Comparison of ENCODE assay signal across 13 mouse cellular contexts in genomic region chr11:17086106-17086505, GRCm38 (mm10). TPM values are rescaled to one million over a fixed set of nuclear protein-coding genes. Genes with fewer than 3 reads are reported as not detected.
DNase-seq lines count a peak whose midpoint lies in the region; ATAC-seq and TF ChIP-seq lines count a peak whose summit lies in the region.
"Had no signal": no experiment of that assay in that cellular context is flagged by ENCODE, and none has a peak within 500 bp of the region (broad histone marks: within the 10 kb centered on the region; RNA-seq: fewer than 3 reads in every experiment).

No protein-coding gene starts in this region.

- no peak overlapping the region for H3K9ac ChIP-seq in heart, embryonic 16.5 days (ENCODE audit: low read length)
- H3K9ac ChIP-seq: heart, embryonic 13.5 days; limb, embryonic 15.5 days had no signal

- no peaks in the 10 kb centered on the region for H3K27me3 ChIP-seq in heart, embryonic 16.5 days (ENCODE audit: control insufficient read depth, insufficient read depth, low read length)
- H3K27me3 ChIP-seq: heart, embryonic 13.5 days; limb, embryonic 15.5 days had no signal

- H3K27ac ChIP-seq in heart, embryonic 16.5 days (ENCODE audit: low read length), result no peak overlapping the region
- H3K27ac ChIP-seq in bone marrow macrophage, adult 2 months (ENCODE audit: insufficient read depth, low read depth, low read length), result peak overlapping the region; percentile 17; the same call in 1 of the 2 replicates
- H3K27ac ChIP-seq: forebrain, embryonic 10.5 days; heart, embryonic 13.5 days; limb, embryonic 15.5 days had no signal

- TF ChIP-seq CTCF in bone marrow macrophage, adult 2 months (IDR thresholded peaks at IDR 0.05; ENCODE audit: low read depth, low read length), result no peak

- no peaks in the 10 kb centered on the region for H3K36me3 ChIP-seq in heart, embryonic 16.5 days (ENCODE audit: control insufficient read depth, insufficient read depth)
- H3K36me3 ChIP-seq: forebrain, embryonic 10.5 days; heart, embryonic 13.5 days; limb, embryonic 15.5 days had no signal

- no peak for DNase-seq in heart, adult 9 months (ENCODE audit: low spot score in 2 of 2)
- peak; percentile 17 for DNase-seq in lung, postnatal 10 days
- DNase-seq in lung, adult 18-20 months, result no peak
- DNase-seq in right cerebral cortex, postnatal 36 days (ENCODE audit: low spot score in 2 of 2), result no peak
- DNase-seq: adrenal gland, postnatal 36 days; cerebellum, adult 9-11 months had no signal

- peaks cover 7% of the 10 kb centered on the region for H3K4me1 ChIP-seq in heart, embryonic 16.5 days (ENCODE audit: control insufficient read depth, insufficient read depth, low read length)
- H3K4me1 ChIP-seq in bone marrow macrophage, adult 2 months (ENCODE audit: control insufficient read depth, insufficient read depth, low read length), result peaks cover 14% of the 10 kb centered on the region

- 22% methylated on average over 5 of the region's 5 CpGs for WGBS in heart, embryonic 16.5 days

- no peak overlapping the region for H3K4me2 ChIP-seq in heart, embryonic 16.5 days (ENCODE audit: low read depth, low read length)
- H3K4me2 ChIP-seq: heart, embryonic 13.5 days; limb, embryonic 15.5 days had no signal

- no peak for TF ChIP-seq POLR2A in bone marrow macrophage, adult 2 months (IDR thresholded peaks at IDR 0.05; ENCODE audit: borderline replicate concordance, low read depth, low read length)

- peak; percentile 60; the same call in 1 of the 2 replicates for ATAC-seq in heart, embryonic 16.5 days (replicated peaks; ENCODE audit: extremely low read depth, insufficient read depth, low FRiP score)
- ATAC-seq in megakaryocyte progenitor cell, adult 5-6 weeks (replicated peaks; ENCODE audit: poor library complexity), result 0 out of 2 replicates have a peak, but pooled peaks have one; percentile 27
- ATAC-seq in granulocyte monocyte progenitor cell, adult 5-6 weeks (replicated peaks; ENCODE audit: poor library complexity, severe bottlenecking), result no peak

- H3K4me3 ChIP-seq in heart, embryonic 16.5 days (ENCODE audit: low read length), result no peak overlapping the region
- no peak overlapping the region for H3K4me3 ChIP-seq in bone marrow macrophage, adult 2 months (ENCODE audit: insufficient read depth, low read length)
- H3K4me3 ChIP-seq: forebrain, embryonic 10.5 days; heart, embryonic 13.5 days; limb, embryonic 15.5 days had no signal

- H3K9me3 ChIP-seq in heart, embryonic 16.5 days (replicated peaks; ENCODE audit: control insufficient read depth, low read length), result no peaks in the 10 kb centered on the region
- H3K9me3 ChIP-seq: forebrain, embryonic 10.5 days; heart, embryonic 13.5 days; limb, embryonic 15.5 days had no signal

RNA-seq across cellular contexts. Expression of gene Plek, which starts 33.9 kb away (rescaled TPM):
- polyA plus RNA-seq in heart, embryonic 16.5 days (2015; fragmentation: Nextera tagmentation; extraction: Ambion mirVana), result 2.3 and 3.0 TPM in 2 replicates
- polyA plus RNA-seq in bone marrow macrophage, adult 2 months (2012; ENCODE audit: insufficient read depth, insufficient read length, missing spikeins), result 85.9 and 86.2 TPM in 2 replicates
- 26.6 and 31.3 TPM in 2 replicates for total RNA-seq in megakaryocyte progenitor cell, adult 5-6 weeks (2015)
- total RNA-seq in megakaryocyte progenitor cell, adult 5-6 weeks (2017), result 28.4 and 31.3 TPM in 2 replicates
- 13.9 and 16.8 TPM in 2 replicates for total RNA-seq in granulocyte monocyte progenitor cell, adult 5-6 weeks (2014; fragmentation: Nextera tagmentation)
- 27.5 and 27.9 TPM in 2 replicates for total RNA-seq in granulocyte monocyte progenitor cell, adult 5-6 weeks (2017)

RNA-seq across cellular contexts. Expression of gene Cnrip1, which starts 34.7 kb away (rescaled TPM):
- polyA plus RNA-seq in heart, embryonic 16.5 days (2015; fragmentation: Nextera tagmentation; extraction: Ambion mirVana), result 11.2 and 12.3 TPM in 2 replicates
- polyA plus RNA-seq in bone marrow macrophage, adult 2 months (2012; ENCODE audit: insufficient read depth, insufficient read length, missing spikeins), result 13.6 and 14.3 TPM in 2 replicates
- 1.9 and 2.6 TPM in 2 replicates for total RNA-seq in megakaryocyte progenitor cell, adult 5-6 weeks (2015)
- total RNA-seq in megakaryocyte progenitor cell, adult 5-6 weeks (2017), result 0.12 and 1.3 TPM in 2 replicates
- total RNA-seq in granulocyte monocyte progenitor cell, adult 5-6 weeks (2014; fragmentation: Nextera tagmentation), result 0.92 and 1.7 TPM in 2 replicates
- 0.09 and 0.31 TPM in 2 replicates for total RNA-seq in granulocyte monocyte progenitor cell, adult 5-6 weeks (2017)
